Mouse (Mus musculus): ENCODE measurements around the gene Sycn. TPM values are rescaled to one million over a fixed set of nuclear protein-coding genes. Genes with fewer than 3 reads are reported as not detected.

Gene Sycn
- total RNA-seq, 2 experiments from 2014 or later, result not detected

DNA sequence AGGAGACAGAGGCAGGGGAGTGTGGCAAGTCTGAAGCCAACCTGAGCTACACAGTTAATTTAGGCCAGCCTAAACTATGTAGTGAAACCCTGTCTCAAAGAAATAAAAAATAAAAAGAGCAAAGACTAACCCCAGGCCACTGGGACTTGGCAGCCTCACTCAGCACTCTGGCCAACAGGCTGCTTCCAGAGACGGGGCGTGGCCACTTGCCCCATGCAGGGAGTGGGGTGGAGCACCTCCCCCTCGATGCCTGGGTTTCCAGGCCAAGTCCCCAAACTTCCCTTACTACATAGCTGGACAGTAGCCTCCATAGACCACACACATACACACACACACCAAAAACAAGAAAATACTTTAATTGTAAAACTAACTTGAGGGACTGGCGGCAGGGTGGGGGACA lies 17.8 kb downstream of the Sycn start:
- peak; percentile 46 to 66 for DNase-seq

DNA sequence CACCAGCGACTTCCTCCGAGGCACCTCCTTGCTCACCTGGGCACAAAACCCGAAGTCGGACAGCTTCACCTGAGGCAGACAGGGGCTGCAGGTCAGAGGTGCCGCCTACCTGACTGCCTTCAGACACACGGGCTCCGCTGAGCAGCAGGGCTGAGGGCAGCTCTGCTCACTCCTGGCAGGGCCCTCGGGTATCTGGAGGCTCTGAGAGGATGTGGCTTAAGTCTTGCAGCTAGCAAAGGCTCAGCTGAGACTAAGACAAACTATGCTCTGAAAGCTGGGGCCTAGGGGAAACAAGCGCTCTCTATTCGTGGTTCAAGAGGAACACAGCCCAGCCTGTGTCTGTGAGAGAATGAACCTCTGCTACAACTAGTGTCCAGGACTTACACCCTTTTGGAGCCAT lies 20.2 kb downstream of the Sycn start:
- DNase-seq, result no peak

DNA sequence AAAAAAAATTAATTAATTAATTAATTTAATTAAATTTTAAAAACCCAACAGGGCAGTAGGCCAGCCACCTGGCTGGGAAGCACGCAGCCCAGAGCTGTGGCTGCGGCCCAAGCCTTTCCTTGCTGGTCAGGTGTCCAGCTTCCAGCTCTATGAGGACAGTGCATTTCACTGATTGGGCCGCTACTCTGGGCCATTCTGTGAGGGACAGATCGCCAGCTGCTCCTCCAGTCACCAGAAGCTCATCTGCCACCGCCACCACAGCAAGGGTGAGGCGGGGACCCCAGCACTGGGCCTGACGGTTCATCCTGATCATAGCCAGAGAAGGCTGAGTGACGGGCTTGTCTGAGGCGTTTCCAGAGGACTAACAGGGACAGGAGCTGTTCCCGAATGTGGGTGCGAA lies 21.3 kb downstream of the Sycn start:
- DNase-seq, result no peak

GRCm38 (mm10) chr7:28562371-28562770 lies 21.7 kb downstream of the Sycn start:
- no peak for DNase-seq

DNA sequence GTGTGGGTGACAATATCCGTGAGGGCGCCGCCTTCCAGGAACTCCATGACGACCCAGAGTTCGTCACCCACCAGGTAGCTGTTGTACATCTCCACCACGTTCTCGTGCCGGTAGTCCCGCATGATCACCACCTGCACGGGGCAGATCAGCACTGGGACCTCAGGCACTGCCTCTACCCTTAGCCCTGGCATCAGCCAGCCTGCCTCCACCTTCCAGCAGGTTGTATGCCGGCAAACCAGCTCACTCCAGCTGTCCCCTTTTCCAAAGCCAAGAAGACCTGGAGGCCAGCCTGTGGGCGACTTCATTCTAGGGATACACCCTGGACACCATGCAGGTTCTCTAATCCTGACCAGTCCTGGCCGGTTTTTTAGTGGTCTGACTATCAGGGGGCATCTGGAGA lies 22.3 kb downstream of the Sycn start:
- no peak for DNase-seq

- no peak for DNase-seq
These were observed 24.7 kb downstream of the Sycn start for GRCm38 (mm10) chr7:28565407-28565806.

- DNase-seq, result no peak
These were observed 26.9 kb downstream of the Sycn start for GRCm38 (mm10) chr7:28567539-28567938.

DNA sequence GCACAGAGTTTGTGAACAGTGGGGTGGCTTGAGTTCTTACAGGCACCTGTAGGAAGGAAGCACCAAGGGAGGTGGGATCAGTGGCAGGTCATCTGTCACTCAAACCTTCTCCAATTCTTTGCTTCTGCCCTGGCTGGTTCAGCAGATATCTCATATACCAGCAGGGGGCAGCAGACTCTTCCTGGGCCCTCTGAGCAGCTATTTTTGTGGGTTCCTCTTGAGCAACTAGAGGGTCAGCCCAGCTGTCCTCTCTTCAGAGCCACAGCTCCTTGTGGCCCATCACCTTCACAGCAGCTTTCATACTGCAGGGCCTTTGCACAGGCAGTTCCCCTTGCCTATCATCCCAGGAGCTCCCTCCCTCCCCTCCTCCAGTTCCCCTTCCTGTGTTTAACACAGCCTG lies 27.6 kb downstream of the Sycn start:
- peak; percentile 59 to 77 for DNase-seq

DNA sequence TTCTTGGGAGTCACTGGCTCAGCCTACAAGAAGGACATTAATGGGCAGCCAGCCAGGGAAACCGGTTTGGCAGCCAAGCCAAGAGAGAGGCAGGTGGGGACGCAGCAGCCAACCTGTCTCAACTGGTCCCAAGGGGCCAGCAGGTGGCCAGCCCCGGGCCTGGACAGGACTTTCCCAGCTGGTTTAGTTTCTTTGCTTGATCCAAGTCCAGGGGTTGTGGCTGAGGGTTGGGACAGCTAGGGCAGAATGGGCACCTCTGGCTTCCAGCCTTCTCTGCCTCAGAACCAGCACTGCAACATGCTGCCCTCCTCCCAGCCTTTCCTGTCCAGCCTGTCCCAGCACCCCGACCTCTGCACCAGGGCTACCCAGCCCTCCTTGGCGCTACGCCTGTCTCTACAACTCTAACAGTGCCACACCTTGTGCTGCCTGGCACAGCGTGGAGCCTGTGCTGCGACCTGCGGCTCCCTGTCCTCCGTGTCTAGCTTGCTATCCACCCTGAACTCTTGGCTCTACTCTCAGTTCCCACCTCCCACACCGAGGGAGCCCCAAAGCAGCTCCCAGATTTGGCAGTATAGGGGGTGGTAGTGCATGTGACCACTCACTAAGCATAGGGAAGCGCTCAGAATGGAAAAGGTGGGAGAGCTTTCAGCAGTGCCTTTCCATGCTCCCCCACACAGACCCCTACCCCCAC lies 29.8 kb downstream of the Sycn start:
- peak; percentile 52 to 63 for DNase-seq

DNA sequence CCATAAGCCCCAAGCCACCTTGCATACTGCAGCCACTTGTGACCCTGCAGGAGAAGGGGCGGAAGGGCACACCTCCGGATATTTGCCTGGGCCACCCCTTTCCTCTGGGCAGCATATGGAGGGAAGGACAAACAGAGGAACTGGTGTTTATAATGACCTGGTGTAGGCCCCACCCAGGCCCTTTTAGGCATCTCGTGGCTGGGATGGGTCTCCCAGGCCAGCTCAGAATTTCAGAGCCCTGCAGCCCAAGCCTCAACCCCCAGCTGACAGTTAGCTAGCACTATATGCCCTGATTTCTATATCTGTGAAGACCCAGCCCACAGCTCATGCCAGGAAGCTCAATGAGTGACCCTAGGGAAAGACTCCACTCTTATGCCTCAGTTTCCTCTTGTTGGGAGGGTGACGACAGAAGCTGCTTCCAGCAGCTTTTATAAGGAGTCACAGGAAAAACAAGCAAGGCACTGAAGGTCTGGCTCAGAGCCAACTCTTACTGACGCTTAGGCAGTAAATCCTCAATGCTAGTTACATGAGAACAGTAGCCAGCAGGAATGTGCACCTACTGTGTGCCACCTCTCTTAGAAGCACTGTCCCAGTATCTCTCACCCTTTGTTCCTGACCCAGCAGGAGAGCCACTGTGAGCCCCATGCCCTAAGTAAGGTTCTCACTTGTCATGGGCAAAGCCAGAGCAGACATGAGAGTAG lies 30.4 kb downstream of the Sycn start:
- DNase-seq, result peak; percentile 66 to 73

- no peak for DNase-seq
These were observed 32.0 kb downstream of the Sycn start for GRCm38 (mm10) chr7:28572689-28573088.

GRCm38 (mm10) chr7:28573236-28573635 lies 32.6 kb downstream of the Sycn start:
- DNase-seq, result no peak

GRCm38 (mm10) chr7:28575597-28575996 lies 34.9 kb downstream of the Sycn start:
- DNase-seq, result no peak

DNA sequence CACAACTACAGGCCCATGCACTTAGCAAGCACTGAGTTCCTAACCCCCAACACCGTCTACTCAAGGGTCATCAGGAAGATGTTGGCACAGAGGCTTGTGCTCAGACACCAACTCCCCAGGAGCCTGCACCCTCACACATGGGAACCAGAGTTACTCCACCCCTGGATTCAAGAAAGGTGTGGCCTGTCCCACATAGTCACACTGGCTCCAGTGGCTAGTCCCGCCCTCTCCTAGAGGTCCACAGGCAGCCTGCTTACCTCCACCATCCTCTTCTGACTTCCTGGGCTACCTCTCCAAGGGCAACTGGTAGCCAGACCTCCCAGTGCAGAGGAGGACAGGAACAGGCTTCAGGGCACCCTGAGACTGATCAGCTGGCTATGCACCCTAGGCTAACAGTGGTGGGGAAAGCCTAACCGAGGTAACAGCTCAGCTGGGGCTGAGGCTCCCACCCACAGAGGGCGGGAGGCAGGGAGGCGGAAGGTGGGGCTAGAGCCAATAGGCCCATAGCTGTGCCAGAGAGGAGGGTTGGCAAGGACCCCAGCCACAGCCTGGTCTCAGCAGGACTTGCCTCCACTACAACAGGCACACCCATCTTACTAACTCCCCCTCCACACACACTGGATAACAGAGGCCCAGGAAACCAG lies 35.7 kb downstream of the Sycn start:
- DNase-seq, result no peak

DNA sequence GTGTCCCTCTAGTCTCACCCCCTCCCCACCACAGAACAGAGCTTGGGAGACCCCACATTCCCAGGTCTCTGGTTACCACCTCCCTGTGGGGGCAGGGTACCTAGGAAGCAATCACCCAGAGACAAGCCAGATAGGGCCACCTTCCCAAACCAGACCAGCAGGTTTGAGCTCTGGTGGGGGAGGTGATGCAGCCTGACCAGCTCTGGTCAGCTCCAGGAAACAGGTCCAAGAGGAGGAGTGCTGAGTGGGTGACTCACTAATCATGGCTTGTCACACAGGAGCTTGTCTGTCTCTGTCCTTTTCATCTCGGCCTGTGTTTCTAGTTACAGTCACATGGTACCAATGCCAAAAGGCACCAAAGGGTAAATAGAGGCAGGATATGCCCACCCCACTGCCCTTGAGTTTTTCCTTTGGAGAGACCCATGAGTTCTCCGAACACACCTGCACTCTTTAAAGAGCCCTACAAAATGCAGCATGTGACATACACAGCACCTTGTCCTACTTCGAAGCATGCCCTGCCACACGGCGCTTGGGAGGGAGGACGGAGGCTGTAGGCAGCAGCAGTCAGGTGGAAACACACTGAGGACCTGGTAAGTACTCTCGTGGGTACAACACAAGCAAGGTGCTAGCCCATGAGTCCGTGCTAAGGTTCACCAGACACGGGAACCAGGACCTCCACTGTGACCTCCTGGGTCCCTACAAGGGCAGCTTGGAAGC lies 37.3 kb downstream of the Sycn start:
- DNase-seq, result peak; percentile 53 to 55

DNA sequence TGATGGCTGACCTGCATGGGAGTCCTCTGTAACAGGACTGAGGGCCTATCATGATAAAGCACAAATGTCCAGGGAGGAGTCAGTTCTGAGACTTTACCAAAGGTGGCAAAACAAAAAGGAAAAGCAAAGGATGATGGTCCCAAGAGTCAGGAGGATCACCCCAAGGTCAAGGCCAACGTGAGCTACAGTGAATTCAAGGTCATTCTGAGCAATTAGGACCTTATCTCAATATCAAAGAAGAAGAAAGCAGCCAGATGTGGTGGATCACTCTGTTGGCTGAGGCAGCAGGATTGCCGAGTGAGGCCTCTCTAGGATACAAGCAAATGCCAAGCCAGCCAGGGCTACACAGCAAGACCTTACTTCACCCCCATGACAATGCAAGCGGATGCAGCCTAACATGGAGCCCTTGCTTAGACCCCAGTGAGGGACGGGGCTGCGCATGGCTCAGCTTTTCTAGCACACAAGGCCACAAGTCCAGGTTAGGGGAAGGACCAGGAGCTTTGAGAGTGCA lies 37.9 kb downstream of the Sycn start:
- DNase-seq, result peak; percentile 29 to 40

DNA sequence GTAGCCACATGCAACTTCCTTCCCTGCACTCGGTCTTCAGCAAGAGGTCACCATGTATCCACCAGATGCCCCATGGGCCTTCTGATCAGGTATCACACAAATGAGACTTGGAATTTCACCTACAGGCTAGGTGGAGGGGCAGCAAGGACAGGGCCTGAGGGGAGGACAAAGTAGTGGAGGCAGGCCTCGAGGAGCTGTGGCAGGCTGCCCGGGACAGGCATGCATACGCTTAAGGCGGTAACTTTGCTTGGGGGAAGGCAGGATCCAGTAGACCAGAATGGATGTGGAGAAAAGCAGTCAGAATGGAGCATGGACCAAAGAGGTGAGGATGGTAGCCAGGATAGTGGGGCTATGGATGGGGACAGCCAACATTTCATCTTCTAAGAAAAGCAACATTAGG lies 39.1 kb downstream of the Sycn start:
- DNase-seq, result no peak

- DNase-seq, result no peak
These were observed 41.0 kb downstream of the Sycn start for GRCm38 (mm10) chr7:28581721-28582120.

GRCm38 (mm10) chr7:28582841-28583240 lies 42.2 kb downstream of the Sycn start:
- no peak for DNase-seq

DNA sequence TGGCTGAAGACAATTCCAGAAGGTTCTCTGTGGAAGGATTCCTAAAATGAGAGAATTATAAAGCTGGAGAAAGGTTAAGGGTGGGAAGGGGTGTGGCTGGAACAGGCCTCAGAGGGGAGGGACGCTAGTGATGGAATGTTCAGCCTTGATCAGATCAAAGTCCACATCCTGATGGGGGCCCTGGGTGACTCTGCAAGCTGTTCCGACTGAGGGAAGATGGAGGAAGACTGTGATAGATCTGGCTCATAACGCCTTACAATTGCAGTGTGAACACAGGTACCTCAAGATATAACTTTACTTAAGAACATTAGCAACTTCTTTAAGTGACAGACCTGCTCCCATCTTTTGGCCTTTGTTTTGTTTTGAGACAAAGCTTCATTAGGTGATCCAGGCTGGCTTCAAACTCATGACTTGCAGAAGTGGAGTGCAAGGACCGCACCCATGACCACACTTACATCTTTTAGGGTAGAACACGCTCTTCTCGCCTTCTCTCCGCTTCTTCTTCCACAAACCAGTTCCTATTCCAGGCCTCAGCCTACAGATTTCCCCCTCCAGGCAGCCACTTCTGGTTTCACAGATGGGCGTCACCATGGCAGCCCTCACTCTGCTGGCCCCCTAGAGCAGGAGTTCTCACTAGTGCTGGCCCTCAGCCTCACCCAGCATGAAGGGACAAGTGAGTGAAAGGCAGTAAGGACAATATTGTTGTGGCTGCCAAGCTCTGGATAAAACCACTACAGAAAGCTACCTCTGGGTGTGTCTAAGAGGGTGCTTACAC lies 43.1 kb downstream of the Sycn start:
- DNase-seq, result no peak

DNA sequence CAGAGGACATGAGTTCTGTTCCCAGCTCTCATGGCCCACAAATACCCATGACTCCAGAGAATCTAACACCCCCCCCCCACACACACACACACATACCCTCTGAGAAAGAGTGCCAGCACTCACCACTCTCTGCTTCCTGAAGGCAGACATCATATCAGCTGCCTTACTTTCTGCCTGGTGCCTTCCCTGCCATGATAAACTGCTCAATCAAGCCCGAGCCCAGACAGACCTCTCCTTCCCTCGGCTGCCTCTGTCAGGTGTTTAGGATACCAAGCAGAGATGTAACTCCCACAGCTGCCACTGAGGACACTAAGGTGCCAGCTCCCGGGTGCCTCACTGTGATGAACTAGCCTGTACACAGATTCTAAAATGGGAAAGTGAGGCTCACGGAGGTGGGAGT lies 43.8 kb downstream of the Sycn start:
- no peak for DNase-seq

GRCm38 (mm10) chr7:28585001-28585400 lies 44.3 kb downstream of the Sycn start:
- no peak for DNase-seq
